Mouse (Mus musculus) brain, adult 10 weeks (tissue): ENCODE measurements around the gene Zzz3. TPM values are rescaled to one million over a fixed set of nuclear protein-coding genes. Genes with fewer than 3 reads are reported as not detected.

Source experiments
- polyA plus RNA-seq: library from polyadenylated mRNA; stranded (reverse); fragments of 350-450 nt; fragmentation: Illumina TruSeq; extraction: RNeasy Lipid Tissue Mini Kit (QIAGEN cat#74804); gene quantifications from one replicate; pipeline ENCODE4 v1.2.3, GENCODE M21; 2015; ENCODE audit warnings: low read depth, low replicate concordance

Zzz3 gene
- polyA plus RNA-seq: 24.4 TPM

GRCm38 (mm10) chr3:152395350-152396277, at the start of gene Zzz3:
Zzz3 (plus strand) TSS chr3:152395473.

GRCm38 (mm10) chr3:152345732-152346632, 49.3 kb upstream of the Zzz3 start, which contains the start of gene Usp33:
Usp33 (plus strand) TSS chr3:152346478.

Other genes starting within 250 kb of the Zzz3 start
- gene Gipc2, start 229.2 kb upstream of the Zzz3 start, polyA plus RNA-seq: 5.5 TPM
- 74.9 TPM for gene Dnajb4, start 185.2 kb upstream of the Zzz3 start, polyA plus RNA-seq
- gene Fubp1, start 185.1 kb upstream of the Zzz3 start, polyA plus RNA-seq: 78.0 TPM
- 17.0 TPM for gene Nexn, start 129.1 kb upstream of the Zzz3 start, polyA plus RNA-seq
- gene Miga1, start 55.1 kb upstream of the Zzz3 start, polyA plus RNA-seq: 54.9 TPM
- gene Usp33, start 49.0 kb upstream of the Zzz3 start, polyA plus RNA-seq: 108 TPM